Mouse (Mus musculus) midbrain, embryonic 16.5 days (tissue): ENCODE measurements around the gene Rtn1. TPM values are rescaled to one million over a fixed set of nuclear protein-coding genes. Genes with fewer than 3 reads are reported as not detected.

Experiments used
- ATAC-seq: fragments of 200-750 bp; cut with Nextera tagmentation; 2 replicates; pipeline ENCODE4 v1.8.0; 2017; ENCODE audit warnings: moderate TSS enrichment
- H3K27ac ChIP-seq: fragments of 300-500 bp; sonication (generic); 2 replicates; pipeline ENCODE4 v1.5.1; 2014; ENCODE audit warnings: mild to moderate bottlenecking, low read length, mixed read lengths
- H3K27me3 ChIP-seq: fragments of 300-500 bp; sonication (generic); 2 replicates; pipeline ENCODE4 v1.6.1; 2014; ENCODE audit warnings: low read depth, low read length, mixed read lengths; ENCODE audit not compliant: control insufficient read depth, insufficient read depth
- H3K36me3 ChIP-seq: fragments of 300-500 bp; sonication (generic); 2 replicates; pipeline ENCODE4 v1.6.1; 2014; ENCODE audit warnings: mild to moderate bottlenecking, low read length, moderate library complexity, mixed read lengths; ENCODE audit not compliant: control insufficient read depth, insufficient read depth
- H3K4me1 ChIP-seq: fragments of 300-500 bp; sonication (generic); 2 replicates; pipeline ENCODE4 v1.6.1; 2014; ENCODE audit warnings: mild to moderate bottlenecking, low read length, mixed read lengths; ENCODE audit not compliant: control insufficient read depth, insufficient read depth
- H3K4me2 ChIP-seq: fragments of 300-500 bp; sonication (generic); 2 replicates; pipeline ENCODE4 v1.6.1; 2014; ENCODE audit warnings: mild to moderate bottlenecking, low read length, mixed read lengths
- H3K4me3 ChIP-seq: fragments of 300-500 bp; sonication (generic); 2 replicates; pipeline ENCODE4 v1.5.1; 2014; ENCODE audit warnings: low read depth, mild to moderate bottlenecking, low read length, moderate library complexity, mixed read lengths
- H3K9ac ChIP-seq: fragments of 300-500 bp; sonication (generic); 2 replicates; pipeline ENCODE4 v1.6.1; 2014; ENCODE audit warnings: low read depth, low read length, mixed read lengths
- H3K9me3 ChIP-seq: fragments of 300-500 bp; sonication (generic); replicated peaks from 2 replicates; pipeline ENCODE4 v1.6.1; 2014; ENCODE audit warnings: mild to moderate bottlenecking, low read length, mixed read lengths; ENCODE audit not compliant: control insufficient read depth, poor library complexity, severe bottlenecking
- WGBS: fragments of 180-500 bp; shearing (Covaris S2); extraction: QIAGEN DNeasy Blood & Tissue Kit; methylation state at CpG from one replicate; pipeline ENCODE4 v1.1.7; 2014; 5-methylcytosine and 5-hydroxymethylcytosine counted together
- polyA plus RNA-seq: library from polyadenylated mRNA; unstranded; fragments of >200 nt; fragmentation: Nextera tagmentation; extraction: Ambion mirVana; gene quantifications from 2 replicates; pipeline ENCODE4 v1.2.1, GENCODE M21; 2015

Gene Rtn1
- polyA plus RNA-seq, 1 experiment from 2014 or later: 3,475 TPM

DNA sequence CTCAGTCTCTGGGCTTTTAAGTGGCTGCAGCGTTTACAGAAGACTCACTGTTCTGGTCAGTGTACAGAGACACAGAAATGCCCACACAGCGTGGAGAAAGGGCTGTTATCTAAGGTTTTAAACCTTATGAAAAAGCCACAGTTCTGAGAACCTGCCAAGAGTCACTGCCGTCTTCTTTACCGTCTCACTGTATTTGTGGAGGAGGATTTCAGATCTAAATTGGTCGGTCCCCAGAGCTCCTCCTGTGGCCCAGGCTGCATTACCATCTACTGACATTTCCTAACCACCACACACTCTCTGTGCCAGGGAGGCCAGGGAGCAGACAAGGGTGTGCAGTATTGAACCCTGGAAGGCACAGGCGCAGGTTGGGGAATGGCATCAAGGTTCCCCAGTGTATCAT, 151.9 kb downstream of the Rtn1 start:
- H3K36me3 ChIP-seq: no peaks in the 10 kb centered on the region
- H3K27ac ChIP-seq: no peak overlapping the region
- H3K27me3 ChIP-seq: no peaks in the 10 kb centered on the region
- H3K9me3 ChIP-seq: no peaks in the 10 kb centered on the region
- no peak overlapping the region for H3K9ac ChIP-seq
- no peak overlapping the region for H3K4me2 ChIP-seq
- H3K4me1 ChIP-seq: no peaks in the 10 kb centered on the region
- no peak for ATAC-seq
- WGBS: 77% methylated on average over 6 of the region's 6 CpGs
- no peak overlapping the region for H3K4me3 ChIP-seq

DNA sequence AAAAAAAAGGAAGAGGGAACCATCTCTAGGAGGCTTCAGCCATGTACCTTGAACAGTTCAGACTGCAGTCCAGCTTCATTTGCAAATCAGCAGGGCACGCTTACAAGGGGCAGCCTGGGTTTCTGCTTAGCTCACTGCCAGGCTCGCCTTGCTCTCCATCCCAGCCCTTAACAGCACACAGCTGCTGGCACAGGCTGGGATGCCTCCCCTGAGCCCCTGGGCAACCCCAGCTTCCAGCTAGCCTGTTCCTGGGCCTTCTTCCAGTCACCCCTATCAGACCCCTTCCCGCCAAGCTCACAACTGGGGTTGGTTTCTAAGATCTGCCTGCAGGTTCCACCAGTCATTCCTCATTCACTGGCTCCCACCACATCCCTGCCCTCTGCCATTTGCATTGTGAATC, 155.8 kb downstream of the Rtn1 start:
- Histone ChIP-seq H3K4me2 (no peak overlapping the region), H3K9me3 (no peaks in the 10 kb centered on the region), H3K9ac (no peak overlapping the region), H3K4me3 (no peak overlapping the region), H3K4me1 (no peaks in the 10 kb centered on the region), H3K36me3 (no peaks in the 10 kb centered on the region), H3K27me3 (no peaks in the 10 kb centered on the region), H3K27ac (no peak overlapping the region)
- ATAC-seq: no peak
- 65% methylated on average over 3 of the region's 3 CpGs for WGBS

DNA sequence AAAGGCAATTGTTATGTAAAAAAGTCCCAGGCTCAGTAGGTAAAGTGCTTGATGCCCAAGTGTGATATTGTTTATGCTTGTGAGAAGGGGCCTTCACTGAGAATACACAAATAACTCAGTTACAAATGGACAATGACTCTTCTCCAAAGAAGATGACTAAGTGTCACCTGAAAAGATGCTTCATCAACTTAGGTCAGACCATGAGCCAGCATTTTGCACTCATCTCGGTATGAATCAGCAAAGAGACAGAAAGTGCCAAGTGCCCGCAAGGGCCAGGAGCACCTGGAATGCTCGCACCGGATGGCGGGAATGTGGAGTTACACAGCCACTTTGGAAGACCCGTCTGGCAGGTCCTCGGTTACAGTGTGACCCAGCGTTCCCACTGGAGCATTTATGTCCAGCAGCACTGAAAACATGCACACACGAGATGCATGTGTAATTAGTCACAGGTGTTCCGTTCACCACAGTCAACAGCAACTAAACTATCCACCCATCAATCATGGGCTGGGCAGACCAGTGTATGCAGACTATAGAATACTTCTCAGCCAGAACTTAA, 156.9 kb downstream of the Rtn1 start:
- no peak overlapping the region for H3K4me3 ChIP-seq
- no peaks in the 10 kb centered on the region for H3K9me3 ChIP-seq
- no peak overlapping the region for H3K9ac ChIP-seq
- no peak overlapping the region for H3K27ac ChIP-seq
- H3K4me1 ChIP-seq: no peaks in the 10 kb centered on the region
- no peak for ATAC-seq
- no peak overlapping the region for H3K4me2 ChIP-seq
- H3K27me3 ChIP-seq: no peaks in the 10 kb centered on the region
- H3K36me3 ChIP-seq: no peaks in the 10 kb centered on the region
- 88% methylated on average over 10 of the region's 10 CpGs for WGBS

DNA sequence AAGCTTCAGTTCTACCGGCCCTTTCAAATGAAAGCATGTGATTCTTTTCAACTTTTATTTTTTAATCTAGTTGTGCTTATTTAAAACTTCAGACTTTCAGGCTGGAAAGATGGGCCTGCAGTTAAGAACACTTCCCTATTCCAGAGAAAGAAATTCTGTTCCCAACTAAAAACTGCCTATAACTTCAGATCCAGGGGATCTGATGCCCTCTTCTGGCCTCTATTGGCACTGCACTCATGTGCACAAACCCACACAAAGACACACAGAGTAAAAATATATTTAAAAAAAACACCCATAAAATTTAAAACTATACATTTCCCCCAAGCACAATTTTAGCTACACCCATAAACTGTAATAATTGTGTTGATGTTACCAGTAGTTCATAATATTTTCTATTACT, 163.9 kb downstream of the Rtn1 start:
- ATAC-seq: no peak
- Histone ChIP-seq H3K27me3 (no peaks in the 10 kb centered on the region), H3K4me1 (peaks cover 6% of the 10 kb centered on the region), H3K36me3 (no peaks in the 10 kb centered on the region), H3K27ac (no peak overlapping the region), H3K9me3 (0 out of 2 replicates have a peak, but pooled peaks cover 2% of the 10 kb centered on the region), H3K4me2 (no peak overlapping the region), H3K4me3 (no peak overlapping the region), H3K9ac (no peak overlapping the region)
- WGBS: 93% methylated on average over 1 of the region's 1 CpGs

DNA sequence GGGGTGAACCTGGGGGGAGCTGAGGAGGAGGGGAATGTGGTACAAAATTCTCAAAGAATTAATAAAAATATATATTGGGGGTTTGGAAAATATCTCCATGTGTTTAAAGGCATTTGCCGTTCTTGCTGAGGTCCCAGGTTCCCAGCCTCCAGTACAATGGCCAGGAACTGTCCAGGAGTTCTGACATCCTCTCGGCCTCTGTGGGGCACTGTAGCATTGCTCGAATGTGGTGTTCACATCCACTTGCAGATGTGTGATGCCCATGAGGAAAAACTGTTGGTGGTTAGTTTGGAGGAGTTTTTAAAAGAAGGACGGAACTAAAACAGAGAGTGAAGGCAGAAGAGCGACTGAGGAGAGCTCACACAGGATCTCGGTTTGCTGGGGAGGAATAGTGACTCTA, 166.0 kb downstream of the Rtn1 start:
- Histone ChIP-seq H3K4me2 (no peak overlapping the region), H3K4me3 (no peak overlapping the region), H3K27ac (no peak overlapping the region), H3K27me3 (no peaks in the 10 kb centered on the region), H3K9ac (no peak overlapping the region), H3K4me1 (peaks cover 10% of the 10 kb centered on the region), H3K36me3 (no peaks in the 10 kb centered on the region), H3K9me3 (0 out of 2 replicates have a peak, but pooled peaks cover 2% of the 10 kb centered on the region)
- 65% methylated on average over 6 of the region's 6 CpGs for WGBS
- ATAC-seq: no peak

- peak overlapping the region; percentile 28; the same call in 1 of the 2 replicates for H3K27ac ChIP-seq
- H3K9ac ChIP-seq: no peak overlapping the region
- no peak for ATAC-seq
- no peak overlapping the region for H3K4me2 ChIP-seq
- no peak overlapping the region for H3K4me3 ChIP-seq
- H3K9me3 ChIP-seq: 0 out of 2 replicates have a peak, but pooled peaks cover 2% of the 10 kb centered on the region
- peaks cover 20% of the 10 kb centered on the region for H3K4me1 ChIP-seq
- no peaks in the 10 kb centered on the region for H3K36me3 ChIP-seq
- no peaks in the 10 kb centered on the region for H3K27me3 ChIP-seq
These were observed 168.3 kb downstream of the Rtn1 start for GRCm38 (mm10) chr12:72240506-72240905.

DNA sequence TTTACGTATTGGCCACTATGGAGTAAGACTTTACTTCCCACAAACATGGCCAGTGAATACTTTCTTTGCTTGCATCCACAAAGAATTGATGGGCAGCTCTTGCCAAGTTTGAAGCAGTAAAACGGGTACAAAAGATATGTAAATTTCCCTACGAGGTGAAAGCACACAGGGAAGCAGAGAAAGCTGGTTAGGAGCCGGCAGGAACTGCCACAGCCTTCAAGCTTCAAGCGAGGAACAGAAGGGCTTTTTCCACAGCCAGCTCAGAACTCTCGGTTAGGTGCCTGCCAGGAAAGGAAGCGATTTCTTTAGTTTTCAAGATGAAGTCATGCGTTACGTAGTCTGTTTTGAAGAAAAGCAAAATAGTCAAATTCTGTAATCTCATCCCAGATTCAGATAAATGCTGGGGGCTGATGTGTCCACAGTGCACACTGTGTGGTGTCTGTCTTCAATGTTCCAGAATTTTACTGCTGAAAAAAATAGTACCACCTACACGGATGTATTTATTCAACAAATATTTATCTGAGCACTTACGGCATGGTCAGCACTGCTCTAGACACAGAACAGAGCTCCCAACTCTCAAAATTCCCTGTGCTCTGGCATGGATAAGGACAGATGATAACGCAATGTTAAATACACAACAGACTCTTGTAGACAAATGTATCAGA, 169.5 kb downstream of the Rtn1 start:
- 36% methylated on average over 12 of the region's 12 CpGs for WGBS
- no peak for ATAC-seq
- no peak overlapping the region for H3K9ac ChIP-seq
- peak overlapping the region; percentile 23 for H3K27ac ChIP-seq
- H3K36me3 ChIP-seq: no peaks in the 10 kb centered on the region
- no peaks in the 10 kb centered on the region for H3K27me3 ChIP-seq
- H3K4me1 ChIP-seq: peaks cover 20% of the 10 kb centered on the region
- no peak overlapping the region for H3K4me3 ChIP-seq
- no peak overlapping the region for H3K4me2 ChIP-seq
- H3K9me3 ChIP-seq: no peaks in the 10 kb centered on the region

DNA sequence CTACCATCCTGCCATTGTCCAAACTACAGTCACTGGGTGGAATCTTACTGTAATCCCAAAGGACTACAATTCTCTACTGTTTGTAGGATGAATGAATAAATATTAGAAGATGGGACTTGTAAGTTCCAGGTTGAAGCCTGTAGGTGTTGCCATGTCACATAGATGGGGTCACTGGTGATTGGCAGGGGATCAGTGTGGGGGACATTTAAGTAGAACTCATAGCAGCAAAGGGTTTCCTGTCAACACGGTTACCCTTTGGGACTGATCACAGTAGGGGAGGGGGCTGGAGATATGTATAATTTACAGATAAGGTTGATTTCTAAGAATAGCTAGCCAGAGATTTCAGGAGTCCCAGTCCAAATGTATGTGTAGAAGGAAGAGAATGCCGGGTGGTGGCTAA, 171.6 kb downstream of the Rtn1 start:
- 73% methylated on average over 2 of the region's 2 CpGs for WGBS
- ATAC-seq: no peak

GRCm38 (mm10) chr12:72236564-72237011, 172.3 kb downstream of the Rtn1 start:
- peak overlapping the region; percentile 98 for H3K27ac ChIP-seq
- H3K27me3 ChIP-seq: no peaks in the 10 kb centered on the region
- H3K4me2 ChIP-seq: peak overlapping the region; percentile 76
- H3K9me3 ChIP-seq: no peaks in the 10 kb centered on the region
- H3K36me3 ChIP-seq: no peaks in the 10 kb centered on the region
- under 1% methylated on average over 53 of the region's 56 CpGs for WGBS
- H3K4me1 ChIP-seq: peaks cover 46% of the 10 kb centered on the region
- H3K4me3 ChIP-seq: peak overlapping the region; percentile 82
- peak overlapping the region; percentile 99 for H3K9ac ChIP-seq
- ATAC-seq: peak; percentile 96

More for the DNA sequence above, 171.6 kb downstream of the Rtn1 start:
- H3K4me2 ChIP-seq: peak overlapping the region; percentile 76
- no peaks in the 10 kb centered on the region for H3K27me3 ChIP-seq
- no peaks in the 10 kb centered on the region for H3K36me3 ChIP-seq
- no peaks in the 10 kb centered on the region for H3K9me3 ChIP-seq
- H3K27ac ChIP-seq: peak overlapping the region; percentile 98
- peaks cover 40% of the 10 kb centered on the region for H3K4me1 ChIP-seq
- H3K9ac ChIP-seq: peak overlapping the region; percentile 99
- H3K4me3 ChIP-seq: peak overlapping the region; percentile 82
